Mouse (Mus musculus): ENCODE data around the gene Tnnt1. TPM values are rescaled to one million over a fixed set of nuclear protein-coding genes. Genes with fewer than 3 reads are reported as not detected.
A peak's percentile ranks its signal among the peaks of the same experiment; 100 is the strongest.

Tnnt1 gene
- 13.4 and 20.6 TPM in 2 replicates for polyA plus RNA-seq (2014; fragmentation: Nextera tagmentation; extraction: Ambion mirVana)

- Histone ChIP-seq H3K4me2 (replicated peaks; ENCODE audit: low read depth, low read length) (no peak within 1 kb of the TSS), H3K27me3 (ENCODE audit: control insufficient read depth, insufficient read depth, low read length) (no peaks in the 10 kb centered on the region; the same call in 1 of the 2 replicates), H3K4me1 (ENCODE audit: control insufficient read depth, insufficient read depth, low read length) (peaks cover 26% of the 10 kb centered on the region), H3K27ac (ENCODE audit: low read depth, low read length) (peak within 1 kb of the TSS; percentile 17; the same call in 1 of the 2 replicates), H3K36me3 (ENCODE audit: control insufficient read depth, insufficient read depth, low read length) (no peaks in the 10 kb centered on the region), H3K9me3 (ENCODE audit: control insufficient read depth, low read length) (no peaks in the 10 kb centered on the region), H3K4me3 (ENCODE audit: low read length) (no peak within 1 kb of the TSS), H3K9ac (ENCODE audit: low read depth, low read length) (no peak within 1 kb of the TSS)
- ATAC-seq (ENCODE audit: low FRiP score, low TSS enrichment), result no peak
- WGBS, result 8% methylated on average over 4 of the region's 4 CpGs
Observed at GRCm38 (mm10) chr7:4516332-4517050, at the start of gene Tnnt1. TSS of gene Tnnt1 (minus strand) at chr7:4516382.

GRCm38 (mm10) chr7:4562660-4563059 lies 46.5 kb upstream of the Tnnt1 start:
- no peak for ATAC-seq (ENCODE audit: low FRiP score, low TSS enrichment)

GRCm38 (mm10) chr7:4557167-4557560 lies 41.0 kb upstream of the Tnnt1 start:
- no peak overlapping the region for H3K4me3 ChIP-seq (ENCODE audit: low read length)
- H3K36me3 ChIP-seq (ENCODE audit: control insufficient read depth, insufficient read depth, low read length), result no peaks in the 10 kb centered on the region
- no peak overlapping the region for H3K27ac ChIP-seq (ENCODE audit: low read depth, low read length)
- H3K4me2 ChIP-seq (replicated peaks; ENCODE audit: low read depth, low read length), result no peak overlapping the region
- H3K4me1 ChIP-seq (ENCODE audit: control insufficient read depth, insufficient read depth, low read length), result no peaks in the 10 kb centered on the region
- H3K27me3 ChIP-seq (ENCODE audit: control insufficient read depth, insufficient read depth, low read length), result no peaks in the 10 kb centered on the region
- H3K9ac ChIP-seq (ENCODE audit: low read depth, low read length), result no peak overlapping the region
- H3K9me3 ChIP-seq (ENCODE audit: control insufficient read depth, low read length), result no peaks in the 10 kb centered on the region
- ATAC-seq (ENCODE audit: low FRiP score, low TSS enrichment), result peak; percentile 32; the same call in 1 of the 2 replicates
- WGBS, result 76% methylated on average over 6 of the region's 6 CpGs

More at GRCm38 (mm10) chr7:4562660-4563059, 46.5 kb upstream of the Tnnt1 start:
- H3K9ac ChIP-seq (ENCODE audit: low read depth, low read length), result no peak overlapping the region
- no peaks in the 10 kb centered on the region for H3K4me1 ChIP-seq (ENCODE audit: control insufficient read depth, insufficient read depth, low read length)
- no peaks in the 10 kb centered on the region for H3K9me3 ChIP-seq (ENCODE audit: control insufficient read depth, low read length)
- no peak overlapping the region for H3K4me3 ChIP-seq (ENCODE audit: low read length)
- no peaks in the 10 kb centered on the region for H3K27me3 ChIP-seq (ENCODE audit: control insufficient read depth, insufficient read depth, low read length)
- WGBS, result 92% methylated on average over 3 of the region's 3 CpGs
- no peak overlapping the region for H3K4me2 ChIP-seq (replicated peaks; ENCODE audit: low read depth, low read length)
- no peak overlapping the region for H3K27ac ChIP-seq (ENCODE audit: low read depth, low read length)
- H3K36me3 ChIP-seq (ENCODE audit: control insufficient read depth, insufficient read depth, low read length), result no peaks in the 10 kb centered on the region

GRCm38 (mm10) chr7:4556256-4557166 lies 40.3 kb upstream of the Tnnt1 start:
- 23% methylated on average over 15 of the region's 15 CpGs for WGBS
- Histone ChIP-seq H3K9me3 (ENCODE audit: control insufficient read depth, low read length) (no peaks in the 10 kb centered on the region), H3K9ac (ENCODE audit: low read depth, low read length) (no peak overlapping the region), H3K27ac (ENCODE audit: low read depth, low read length) (no peak overlapping the region), H3K27me3 (ENCODE audit: control insufficient read depth, insufficient read depth, low read length) (no peaks in the 10 kb centered on the region), H3K4me1 (ENCODE audit: control insufficient read depth, insufficient read depth, low read length) (no peaks in the 10 kb centered on the region), H3K4me2 (replicated peaks; ENCODE audit: low read depth, low read length) (no peak overlapping the region), H3K36me3 (ENCODE audit: control insufficient read depth, insufficient read depth, low read length) (no peaks in the 10 kb centered on the region), H3K4me3 (ENCODE audit: low read length) (no peak overlapping the region)
- peak; percentile 93 for ATAC-seq (ENCODE audit: low FRiP score, low TSS enrichment)

GRCm38 (mm10) chr7:4547221-4547641 lies 31.0 kb upstream of the Tnnt1 start, which contains the start of gene Syt5:
TSS of gene Syt5 (minus strand) at chr7:4547541.
- peak; percentile 58 for ATAC-seq (ENCODE audit: low FRiP score, low TSS enrichment)
- H3K4me2 ChIP-seq (replicated peaks; ENCODE audit: low read depth, low read length), result peak within 1 kb of the TSS; percentile 62
- H3K4me1 ChIP-seq (ENCODE audit: control insufficient read depth, insufficient read depth, low read length), result no peaks in the 10 kb centered on the region
- peak within 1 kb of the TSS; percentile 23; the same call in 1 of the 2 replicates for H3K9ac ChIP-seq (ENCODE audit: low read depth, low read length)
- peak within 1 kb of the TSS; percentile 32 for H3K4me3 ChIP-seq (ENCODE audit: low read length)
- no peaks in the 10 kb centered on the region for H3K9me3 ChIP-seq (ENCODE audit: control insufficient read depth, low read length)
- H3K36me3 ChIP-seq (ENCODE audit: control insufficient read depth, insufficient read depth, low read length), result no peaks in the 10 kb centered on the region
- 9% methylated on average over 33 of the region's 33 CpGs for WGBS
- H3K27me3 ChIP-seq (ENCODE audit: control insufficient read depth, insufficient read depth, low read length), result no peaks in the 10 kb centered on the region; the same call in 1 of the 2 replicates
- no peak within 1 kb of the TSS for H3K27ac ChIP-seq (ENCODE audit: low read depth, low read length)

- 3% methylated on average over 26 of the region's 26 CpGs for WGBS
- Histone ChIP-seq H3K4me1 (ENCODE audit: control insufficient read depth, insufficient read depth, low read length) (no peaks in the 10 kb centered on the region), H3K27me3 (ENCODE audit: control insufficient read depth, insufficient read depth, low read length) (no peaks in the 10 kb centered on the region; the same call in 1 of the 2 replicates), H3K9ac (ENCODE audit: low read depth, low read length) (0 out of 2 replicates have a peak overlapping the region, but pooled peaks have one; percentile 23), H3K4me2 (replicated peaks; ENCODE audit: low read depth, low read length) (peak overlapping the region; percentile 62), H3K4me3 (ENCODE audit: low read length) (peak overlapping the region; percentile 32), H3K36me3 (ENCODE audit: control insufficient read depth, insufficient read depth, low read length) (no peaks in the 10 kb centered on the region), H3K9me3 (ENCODE audit: control insufficient read depth, low read length) (no peaks in the 10 kb centered on the region), H3K27ac (ENCODE audit: low read depth, low read length) (no peak overlapping the region)
- ATAC-seq (ENCODE audit: low FRiP score, low TSS enrichment), result peak; percentile 83
Observed at GRCm38 (mm10) chr7:4546591-4547131, 30.5 kb upstream of the Tnnt1 start.

- Histone ChIP-seq H3K4me2 (replicated peaks; ENCODE audit: low read depth, low read length) (no peak overlapping the region; the same call in 1 of the 2 replicates), H3K27me3 (ENCODE audit: control insufficient read depth, insufficient read depth, low read length) (no peaks in the 10 kb centered on the region; the same call in 1 of the 2 replicates), H3K27ac (ENCODE audit: low read depth, low read length) (no peak overlapping the region), H3K4me1 (ENCODE audit: control insufficient read depth, insufficient read depth, low read length) (no peaks in the 10 kb centered on the region), H3K9me3 (ENCODE audit: control insufficient read depth, low read length) (no peaks in the 10 kb centered on the region), H3K36me3 (ENCODE audit: control insufficient read depth, insufficient read depth, low read length) (no peaks in the 10 kb centered on the region), H3K4me3 (ENCODE audit: low read length) (no peak overlapping the region), H3K9ac (ENCODE audit: low read depth, low read length) (no peak overlapping the region)
- WGBS, result 77% methylated on average over 15 of the region's 15 CpGs
- no peak for ATAC-seq (ENCODE audit: low FRiP score, low TSS enrichment)
Observed at GRCm38 (mm10) chr7:4546050-4546449, 29.9 kb upstream of the Tnnt1 start.

GRCm38 (mm10) chr7:4542013-4542412 lies 25.8 kb upstream of the Tnnt1 start:
- ATAC-seq (ENCODE audit: low FRiP score, low TSS enrichment), result no peak
- no peak overlapping the region for H3K4me3 ChIP-seq (ENCODE audit: low read length)
- H3K9ac ChIP-seq (ENCODE audit: low read depth, low read length), result no peak overlapping the region
- no peak overlapping the region for H3K4me2 ChIP-seq (replicated peaks; ENCODE audit: low read depth, low read length)
- no peaks in the 10 kb centered on the region for H3K4me1 ChIP-seq (ENCODE audit: control insufficient read depth, insufficient read depth, low read length)
- WGBS, result 38% methylated on average over 17 of the region's 17 CpGs
- H3K36me3 ChIP-seq (ENCODE audit: control insufficient read depth, insufficient read depth, low read length), result no peaks in the 10 kb centered on the region
- H3K27ac ChIP-seq (ENCODE audit: low read depth, low read length), result no peak overlapping the region
- no peaks in the 10 kb centered on the region; the same call in 1 of the 2 replicates for H3K27me3 ChIP-seq (ENCODE audit: control insufficient read depth, insufficient read depth, low read length)
- no peaks in the 10 kb centered on the region for H3K9me3 ChIP-seq (ENCODE audit: control insufficient read depth, low read length)

Data from kidney, embryonic 14.5 days (tissue).